Mouse (Mus musculus) liver, embryonic 15.5 days (tissue): ENCODE measurements around the gene Gm20835. TPM values are rescaled to one million over a fixed set of nuclear protein-coding genes. Genes with fewer than 3 reads are reported as not detected.
"Not testable (repeated sequence)": the region's sequence is repeated elsewhere in the genome, so short reads cannot be mapped to it uniquely, and the experiment has no call there.

Source experiments
- ATAC-seq: fragments of 200-750 bp; cut with Nextera tagmentation; 2 replicates; pipeline ENCODE4 v1.8.0; 2017; ENCODE audit warnings: moderate number of reproducible peaks, mild to moderate bottlenecking, moderate library complexity; ENCODE audit not compliant: insufficient read depth
- H3K27ac ChIP-seq: fragments of 300-500 bp; sonication (generic); replicated peaks from 2 replicates; pipeline ENCODE4 v1.5.1; 2015; ENCODE audit warnings: mild to moderate bottlenecking, inconsistent platforms
- H3K27me3 ChIP-seq: fragments of 300-500 bp; sonication (generic); 2 replicates; pipeline ENCODE4 v1.6.1; 2015; ENCODE audit warnings: mild to moderate bottlenecking, inconsistent platforms
- H3K36me3 ChIP-seq: fragments of 300-500 bp; sonication (generic); replicated peaks from 2 replicates; pipeline ENCODE4 v1.6.1; 2015; ENCODE audit warnings: moderate library complexity, mild to moderate bottlenecking, inconsistent platforms
- H3K4me1 ChIP-seq: fragments of 300-500 bp; sonication (generic); replicated peaks from 2 replicates; pipeline ENCODE4 v1.6.1; 2015; ENCODE audit warnings: inconsistent platforms
- H3K4me2 ChIP-seq: fragments of 300-500 bp; sonication (generic); 2 replicates; pipeline ENCODE4 v1.6.1; 2015; ENCODE audit warnings: moderate library complexity, mild to moderate bottlenecking, inconsistent platforms
- H3K4me3 ChIP-seq: fragments of 300-500 bp; sonication (generic); replicated peaks from 2 replicates; pipeline ENCODE4 v1.5.1; 2015; ENCODE audit warnings: mild to moderate bottlenecking, inconsistent platforms
- H3K9ac ChIP-seq: fragments of 300-500 bp; sonication (generic); 2 replicates; pipeline ENCODE4 v1.6.1; 2015; ENCODE audit warnings: moderate library complexity, mild to moderate bottlenecking, inconsistent platforms
- H3K9me3 ChIP-seq: fragments of 300-500 bp; sonication (generic); replicated peaks from 2 replicates; pipeline ENCODE4 v1.6.1; 2016; ENCODE audit warnings: inconsistent platforms
- WGBS: fragments of 180-500 bp; shearing (Covaris S2); methylation state at CpG from one replicate; pipeline ENCODE4 v1.1.7; 2015; ENCODE audit warnings: mixed read lengths; ENCODE audit not compliant: insufficient replicate concordance; 5-methylcytosine and 5-hydroxymethylcytosine counted together
- polyA plus RNA-seq: library from polyadenylated mRNA; unstranded; fragments of >200 nt; fragmentation: Nextera tagmentation; extraction: Ambion mirVana; gene quantifications from 2 replicates; pipeline ENCODE4 v1.2.1, GENCODE M21; 2015

The Gm20835 gene
- not detected in 2 replicates for polyA plus RNA-seq

DNA sequence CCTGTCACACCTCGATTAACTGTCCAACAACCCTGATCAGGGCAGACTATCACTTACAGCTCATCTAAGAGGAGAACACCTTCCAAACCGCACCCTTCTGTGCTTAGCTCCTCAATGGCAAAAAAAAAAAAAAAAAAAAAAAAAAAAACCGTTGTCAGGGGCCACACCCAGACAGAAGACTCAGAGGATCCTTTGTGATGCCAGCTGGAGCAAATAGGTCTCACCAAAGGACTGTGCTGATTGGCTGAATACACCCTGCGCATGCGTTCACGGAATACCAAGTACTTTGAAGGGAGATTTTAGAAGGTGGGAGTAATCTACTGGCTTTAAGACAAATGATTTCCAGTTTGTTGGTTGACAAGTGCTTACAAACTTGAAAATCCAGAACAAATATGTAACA is at the start of gene Gm20835:
Gene Gm20835, minus strand, starts transcription at position 101 of the 400 bp plus-strand sequence.
- not testable (repeated sequence) for H3K27me3 ChIP-seq, H3K27ac ChIP-seq, ATAC-seq, H3K9me3 ChIP-seq, H3K4me2 ChIP-seq, H3K4me3 ChIP-seq, H3K36me3 ChIP-seq, H3K9ac ChIP-seq, H3K4me1 ChIP-seq
- no CpG with 5 or more reads among the region's 6 CpGs for WGBS
